Mouse (Mus musculus): ENCODE measurements around the gene BC017158.
A peak's percentile ranks its signal among the peaks of the same experiment; 100 is the strongest.

BC017158 gene

DNA sequence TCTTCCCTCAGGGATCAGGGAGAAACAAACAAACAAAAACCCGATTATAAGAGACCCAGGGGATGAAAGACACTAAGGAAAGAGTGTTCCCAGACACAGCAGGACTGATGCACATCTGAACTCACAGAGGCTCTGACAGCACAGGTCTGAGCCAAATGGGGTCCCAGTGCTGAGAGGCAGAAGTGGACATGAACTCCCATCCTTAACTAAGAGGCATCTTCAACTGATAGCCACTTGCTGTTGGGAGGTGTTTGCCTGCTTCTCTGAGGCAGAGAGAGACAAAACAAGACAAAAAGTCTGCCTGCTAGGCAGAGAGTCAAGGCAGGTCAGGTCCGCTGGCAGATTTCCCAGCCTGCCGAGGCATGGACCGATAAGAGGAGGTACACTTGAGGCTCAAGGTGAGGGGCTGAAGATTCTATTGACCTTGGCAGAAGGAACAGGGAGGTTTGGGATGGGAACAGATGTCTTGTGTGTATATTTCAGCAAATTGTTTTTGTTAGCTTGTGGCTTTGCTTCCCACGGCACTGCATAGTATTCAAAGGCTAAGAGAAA is 41.1 kb downstream of the BC017158 start:
- no peak for DNase-seq (ENCODE audit: low spot score)

DNA sequence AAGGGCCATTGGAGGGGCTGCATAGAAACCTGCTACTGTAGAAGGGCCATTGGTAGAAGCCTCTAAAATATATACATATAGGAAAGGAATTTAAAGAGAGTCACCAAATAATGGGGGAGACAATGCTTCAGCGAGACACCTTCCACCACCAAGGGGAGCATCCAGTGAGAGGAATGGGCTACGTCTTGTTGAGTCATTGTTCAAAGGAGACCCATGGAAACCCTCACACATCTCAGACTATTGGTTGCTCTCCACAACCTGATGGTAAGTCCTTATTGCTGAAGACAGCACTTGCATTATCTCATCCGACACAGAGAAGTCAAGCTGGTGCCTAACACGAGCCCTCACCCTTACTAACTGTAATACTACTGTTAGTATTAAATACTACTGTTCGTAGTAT is 42.2 kb downstream of the BC017158 start:
- DNase-seq (ENCODE audit: low spot score): no peak

GRCm38 (mm10) chr7:128254978-128255377 is 43.0 kb downstream of the BC017158 start:
- DNase-seq (ENCODE audit: low spot score): no peak

GRCm38 (mm10) chr7:128252609-128253008 is 45.4 kb downstream of the BC017158 start:
- peak; percentile 80 for DNase-seq (ENCODE audit: low spot score)

DNA sequence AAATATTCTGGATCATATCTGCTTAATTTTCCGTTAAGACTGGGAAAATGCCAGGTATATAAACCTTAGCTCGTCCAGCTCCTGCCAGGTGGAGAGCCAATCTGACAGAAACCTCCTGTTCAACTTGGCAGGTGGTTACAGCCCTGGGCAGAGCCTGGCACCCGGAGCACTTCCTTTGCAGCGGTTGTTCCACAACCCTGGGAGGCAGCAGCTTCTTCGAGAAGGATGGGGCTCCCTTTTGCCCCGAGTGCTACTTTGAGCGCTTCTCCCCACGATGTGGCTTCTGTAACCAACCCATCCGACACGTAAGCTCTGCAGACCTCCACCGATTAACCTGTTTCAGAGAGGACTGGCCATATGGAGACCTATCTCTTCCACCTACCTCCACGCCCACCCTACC is 46.0 kb downstream of the BC017158 start:
- DNase-seq (ENCODE audit: low spot score): no peak

DNA sequence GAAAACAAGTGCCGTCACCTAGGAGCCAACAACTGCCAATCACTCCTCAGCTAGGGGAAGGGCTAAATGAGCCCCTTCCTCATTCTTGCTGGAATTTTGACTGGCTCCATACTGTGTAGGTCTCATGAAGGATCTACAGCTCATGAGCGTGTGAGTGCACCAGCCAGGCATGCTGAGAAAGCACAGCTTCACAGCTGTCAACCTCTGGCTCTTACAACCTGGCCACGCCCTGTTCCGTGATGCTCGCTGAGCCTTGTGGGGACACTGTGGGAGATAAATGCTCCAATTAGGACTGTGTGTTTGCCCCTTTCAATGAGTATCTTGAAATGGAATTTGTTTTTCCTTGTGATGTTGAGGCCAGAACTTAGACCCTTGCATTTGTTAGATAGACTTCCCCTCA is 48.0 kb downstream of the BC017158 start:
- no peak for DNase-seq (ENCODE audit: low spot score)

DNA sequence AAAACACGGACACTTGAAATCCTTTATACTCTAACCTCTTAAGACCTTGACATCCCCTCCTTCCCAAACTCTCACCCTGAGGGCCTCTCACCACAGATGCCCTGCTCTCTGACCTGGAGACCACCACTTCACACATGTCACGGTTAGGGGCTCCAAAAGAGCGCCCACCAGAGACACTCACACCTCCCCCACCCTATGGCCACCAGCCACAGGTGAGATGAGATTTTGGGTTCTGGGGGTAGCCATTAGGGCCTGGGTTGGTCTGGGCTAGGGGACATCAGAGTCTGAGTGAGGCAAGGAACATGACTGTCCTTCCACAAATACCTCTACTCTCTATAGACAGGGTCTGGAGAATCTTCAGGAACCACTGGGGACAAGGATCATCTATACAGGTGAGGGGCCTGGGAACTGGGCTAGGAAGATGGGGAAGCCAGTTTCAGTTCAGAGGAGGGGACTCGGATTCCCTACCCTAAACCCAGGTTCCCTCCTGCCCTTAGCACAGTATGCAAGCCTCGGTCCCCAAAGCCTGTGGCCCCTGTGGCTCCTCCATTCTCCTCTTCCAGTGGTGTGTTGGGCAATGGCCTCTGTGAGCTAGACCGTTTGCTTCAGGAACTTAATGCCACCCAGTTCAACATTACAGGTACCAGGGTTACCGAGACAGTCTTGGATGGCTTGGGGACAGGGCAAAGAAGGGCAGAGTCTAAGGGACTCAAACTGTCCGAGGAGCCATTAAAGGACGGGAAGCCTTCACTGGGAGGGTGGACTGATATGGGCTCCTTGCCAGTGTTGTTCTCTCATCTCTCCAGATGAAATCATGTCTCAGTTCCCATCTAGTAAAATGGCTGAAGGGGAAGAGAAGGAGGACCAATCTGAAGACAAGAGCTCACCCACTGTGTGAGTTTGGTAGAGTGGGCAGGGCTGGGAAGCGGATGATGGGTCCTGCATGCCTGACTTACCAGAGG is 49.6 kb downstream of the BC017158 start:
- DNase-seq (ENCODE audit: low spot score): no peak

GRCm38 (mm10) chr7:128247443-128247842 is 50.5 kb downstream of the BC017158 start:
- DNase-seq (ENCODE audit: low spot score): peak; percentile 90

DNA sequence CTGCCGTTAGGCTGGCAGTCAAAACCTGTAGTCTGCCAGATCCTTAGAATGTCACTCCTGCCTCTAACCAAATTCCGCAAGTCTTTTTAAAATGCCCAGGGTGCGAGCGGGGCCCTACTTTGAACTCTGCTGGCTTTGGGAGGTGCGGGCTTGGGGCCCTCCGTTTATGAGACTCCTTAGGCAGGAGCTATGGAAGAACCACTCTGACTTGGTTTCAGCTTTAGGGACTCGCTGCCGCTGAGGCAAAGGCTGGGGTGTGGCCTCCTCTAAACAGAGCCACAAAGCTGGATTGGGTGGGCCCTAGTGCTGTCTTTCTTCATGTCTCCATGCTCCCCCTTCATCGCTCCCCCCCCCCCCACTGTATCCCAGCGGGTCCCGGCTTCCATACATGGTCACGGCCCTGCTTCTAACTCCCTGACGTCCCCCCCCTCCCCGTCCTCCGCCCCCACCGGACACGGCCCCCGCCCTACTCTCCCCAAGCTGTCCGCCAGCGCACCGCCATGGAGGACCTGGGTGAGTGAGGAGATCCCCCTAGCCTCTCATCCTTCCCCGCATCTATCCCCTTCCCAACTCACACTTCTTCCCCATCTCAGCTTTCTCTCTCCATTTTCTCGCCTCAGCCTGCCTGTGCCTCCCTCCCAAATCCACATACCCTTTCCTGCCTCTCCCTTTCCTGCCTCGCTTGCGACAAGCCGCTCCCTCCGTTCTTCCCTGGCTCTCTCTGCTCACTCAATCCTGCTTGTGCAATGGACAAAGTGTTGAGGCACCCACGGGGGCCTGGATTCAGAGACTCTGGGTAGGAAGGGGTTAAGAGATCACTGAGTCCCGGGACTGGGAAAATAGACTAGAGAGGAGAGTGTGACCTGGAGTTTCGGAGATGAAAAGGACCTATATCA is 51.2 kb downstream of the BC017158 start, which contains the start of gene Tgfb1i1:
Tgfb1i1 (plus strand) TSS at position 317 of the 896 bp plus-strand sequence.
- DNase-seq (ENCODE audit: low spot score): no peak

DNA sequence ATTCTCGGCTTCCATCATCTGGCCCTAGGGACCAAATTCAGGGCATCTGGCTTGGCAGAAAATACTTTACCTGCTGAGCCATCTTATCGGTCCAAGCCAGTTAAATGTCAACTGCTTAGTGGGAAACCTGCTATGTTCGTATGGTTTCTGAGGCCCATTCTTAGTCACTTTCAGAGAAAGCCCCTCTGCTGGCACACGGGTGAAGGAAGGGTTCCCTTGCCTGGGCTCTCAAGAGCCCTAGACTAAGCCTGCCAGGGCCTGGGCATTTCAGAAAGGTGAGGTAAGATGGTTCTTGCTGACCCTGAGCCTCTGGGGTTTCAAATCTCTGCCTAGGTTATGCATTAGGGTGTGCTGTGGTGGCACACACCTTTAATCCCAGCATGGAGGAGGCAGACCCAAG is 52.4 kb downstream of the BC017158 start:
- no peak for DNase-seq (ENCODE audit: low spot score)

DNA sequence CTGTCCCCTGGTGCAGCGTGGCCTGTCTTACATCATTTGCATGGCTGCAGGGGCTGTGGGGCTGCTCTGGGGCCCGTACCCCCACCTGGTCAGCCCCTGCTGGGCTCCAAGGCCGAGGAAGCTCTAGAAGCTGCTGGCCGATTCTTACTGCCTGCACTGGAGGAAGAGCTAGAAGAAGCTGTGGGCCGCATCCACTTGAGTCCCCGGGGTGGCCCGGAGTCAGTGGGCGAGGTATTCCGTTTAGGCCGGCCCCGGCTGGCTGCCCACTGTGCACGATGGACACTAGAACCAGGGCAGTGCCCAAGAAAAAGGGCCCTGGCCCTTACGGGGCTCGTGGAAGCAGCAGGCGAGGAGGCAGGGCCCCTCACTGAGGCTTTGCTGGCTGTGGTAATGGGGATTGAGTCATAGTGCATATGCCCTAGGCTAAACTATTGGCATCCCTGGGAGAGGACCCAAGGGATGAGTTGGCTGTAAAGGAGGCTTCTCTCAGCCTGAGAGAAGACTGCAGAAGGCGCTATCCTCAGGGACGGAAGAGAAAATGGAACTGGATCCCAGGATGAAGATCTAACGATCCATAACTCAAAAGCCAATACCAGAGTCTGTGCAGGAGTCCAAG is 53.5 kb downstream of the BC017158 start:
- DNase-seq (ENCODE audit: low spot score): no peak

GRCm38 (mm10) chr7:128243921-128244320 is 54.0 kb downstream of the BC017158 start:
- no peak for DNase-seq (ENCODE audit: low spot score)

- no peak for DNase-seq (ENCODE audit: low spot score)
Observed at GRCm38 (mm10) chr7:128242331-128242730, 55.6 kb downstream of the BC017158 start.

DNA sequence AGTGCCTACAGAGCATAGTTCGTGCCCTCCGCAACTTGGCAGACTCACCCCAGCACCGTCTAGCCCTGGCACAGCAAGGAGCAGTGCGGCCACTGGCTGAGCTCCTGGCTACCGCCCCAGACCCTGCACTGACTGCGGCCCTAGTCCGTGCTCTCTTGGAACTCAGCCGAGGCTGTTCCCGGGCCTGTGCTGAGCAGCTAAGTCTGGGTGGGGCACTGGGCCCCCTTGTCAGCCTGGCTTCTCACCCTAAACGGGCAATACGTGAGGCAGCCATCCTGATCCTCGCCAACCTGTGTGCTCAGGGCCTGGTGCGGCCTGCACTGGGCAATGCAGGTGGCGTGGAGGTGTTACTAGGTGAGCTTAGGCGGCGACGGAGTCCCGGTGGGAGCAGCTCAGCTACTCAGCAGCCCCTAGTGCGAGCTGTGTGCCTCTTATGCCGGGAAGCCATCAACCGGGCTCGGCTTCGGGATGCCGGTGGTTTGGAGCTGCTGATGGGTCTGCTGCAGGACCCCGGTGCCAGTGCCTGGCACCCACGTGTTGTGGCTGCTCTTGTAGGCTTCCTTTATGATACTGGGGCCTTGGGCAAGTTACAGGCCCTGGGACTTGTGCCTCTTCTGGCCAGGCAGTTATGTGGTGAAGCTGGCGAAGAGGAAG is 57.7 kb downstream of the BC017158 start:
- no peak for DNase-seq (ENCODE audit: low spot score)

- DNase-seq (ENCODE audit: low spot score): no peak
Observed at GRCm38 (mm10) chr7:128238991-128239390, 59.0 kb downstream of the BC017158 start.

GRCm38 (mm10) chr7:128237927-128238778 is 59.8 kb downstream of the BC017158 start, which contains the start of gene 9130023H24Rik:
Gene 9130023H24Rik, minus strand, starts transcription at chr7:128238031.
- peak; percentile 99 for DNase-seq (ENCODE audit: low spot score)

DNA sequence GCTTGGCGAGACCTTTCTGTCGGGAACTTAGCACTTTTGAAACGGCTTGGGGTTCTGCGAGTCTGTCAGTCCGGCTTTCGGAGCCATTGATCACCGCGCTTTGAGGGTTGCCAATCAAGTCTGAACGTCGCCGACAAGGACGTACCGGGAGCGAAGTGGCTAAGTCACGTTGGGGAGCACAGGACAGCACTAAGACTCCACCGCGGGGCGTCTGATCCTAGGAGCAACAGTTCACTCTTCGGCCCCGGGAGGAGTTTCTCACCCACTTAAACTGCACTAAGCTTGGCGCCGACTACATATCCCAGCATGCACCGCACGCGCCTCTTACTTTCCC is 60.4 kb downstream of the BC017158 start:
- no peak for DNase-seq (ENCODE audit: low spot score)

GRCm38 (mm10) chr7:128236856-128237592 is 60.9 kb downstream of the BC017158 start, which contains the start of gene Armc5:
Gene Armc5, plus strand, starts transcription at chr7:128237342.
- DNase-seq (ENCODE audit: low spot score): peak; percentile 84

GRCm38 (mm10) chr7:128236426-128236825 is 61.5 kb downstream of the BC017158 start:
- no peak for DNase-seq (ENCODE audit: low spot score)

DNA sequence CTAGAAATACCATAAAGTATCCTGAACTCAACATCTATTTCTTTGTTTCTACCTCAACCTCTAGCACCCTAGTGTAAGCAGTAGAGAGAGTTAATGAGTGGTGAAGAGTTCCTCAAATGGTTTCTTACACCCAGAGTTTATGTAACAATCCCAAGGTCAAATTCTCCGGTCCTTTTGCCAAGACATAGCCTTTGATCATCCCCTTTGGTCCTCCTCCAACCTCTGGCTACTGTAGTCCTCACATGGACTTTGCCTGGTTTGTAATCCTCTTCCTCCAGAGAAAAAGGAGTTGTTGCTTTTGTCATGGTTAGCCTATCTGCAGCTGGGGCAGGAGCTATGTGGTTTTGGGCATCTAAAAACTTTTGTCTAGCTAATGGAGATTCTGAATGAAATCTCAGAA is 62.5 kb downstream of the BC017158 start:
- no peak for DNase-seq (ENCODE audit: low spot score)

Measured in layer of hippocampus, adult 11-12 months (tissue).